Mouse (Mus musculus): ENCODE measurements around the gene Dhrs4. TPM values are rescaled to one million over a fixed set of nuclear protein-coding genes. Genes with fewer than 3 reads are reported as not detected.
A peak's percentile ranks its signal among the peaks of the same experiment; 100 is the strongest.

Gene Dhrs4
- 49.6 and 60.0 TPM in 2 replicates for polyA plus RNA-seq (2015; fragmentation: Nextera tagmentation; extraction: Ambion mirVana)

DNA sequence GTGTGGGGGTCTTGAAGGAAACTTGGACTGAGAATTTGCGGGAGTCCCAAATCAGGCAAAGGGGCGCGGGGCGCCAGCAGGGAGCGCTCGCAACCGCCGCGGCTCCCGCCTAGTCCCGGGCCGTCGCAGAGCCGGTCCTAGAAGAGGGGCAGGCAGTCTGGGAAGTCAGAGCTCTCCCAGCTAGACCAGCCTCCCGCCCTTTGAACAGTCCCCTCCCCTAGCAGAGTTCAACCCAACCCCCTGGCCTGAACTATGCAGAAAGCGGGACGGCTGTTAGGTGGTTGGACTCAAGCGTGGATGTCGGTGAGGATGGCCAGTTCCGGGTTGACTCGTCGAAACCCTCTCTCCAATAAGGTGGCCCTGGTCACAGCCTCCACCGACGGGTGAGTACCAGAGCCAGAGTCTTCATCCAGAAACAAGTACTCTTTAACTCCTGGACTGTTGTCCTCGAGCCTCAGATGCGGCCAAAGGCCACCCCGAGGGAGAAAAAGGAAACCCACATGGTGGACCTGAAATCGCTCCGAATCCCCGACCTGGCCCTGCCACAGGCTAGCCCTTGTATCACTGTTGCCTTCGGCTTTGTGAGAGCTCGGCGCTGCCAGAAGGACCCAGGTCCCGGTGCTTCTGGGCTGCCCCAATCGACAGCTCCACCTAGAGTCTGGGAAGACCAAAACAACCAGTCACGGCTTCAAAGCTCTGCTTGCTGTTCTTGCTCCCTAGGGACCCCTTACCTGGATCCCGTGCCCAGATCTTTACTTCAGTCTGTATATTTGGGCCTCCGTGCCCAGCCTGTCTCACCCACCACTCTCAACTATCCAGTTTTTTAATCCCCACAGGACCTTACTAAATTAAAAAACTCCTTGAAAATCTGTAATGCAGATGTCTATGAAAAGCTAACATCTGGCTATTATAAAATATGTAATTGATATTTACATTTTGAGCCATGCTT is at the start of gene Dhrs4:
Dhrs4 (plus strand) TSS at position 108 of the 949 bp plus-strand sequence.
- ATAC-seq (replicated peaks) = peak; percentile 95
- H3K4me3 ChIP-seq = peak within 1 kb of the TSS; percentile 64
- no peaks in the 10 kb centered on the region for H3K27me3 ChIP-seq
- no peaks in the 10 kb centered on the region for H3K36me3 ChIP-seq
- H3K9ac ChIP-seq (replicated peaks) = peak within 1 kb of the TSS; percentile 69
- H3K9me3 ChIP-seq = no peaks in the 10 kb centered on the region
- WGBS = 1% methylated on average over 38 of the region's 38 CpGs
- peaks cover 7% of the 10 kb centered on the region for H3K4me1 ChIP-seq
- H3K4me2 ChIP-seq (replicated peaks) = peak within 1 kb of the TSS; percentile 52
- H3K27ac ChIP-seq (replicated peaks) = peak within 1 kb of the TSS; percentile 71

DNA sequence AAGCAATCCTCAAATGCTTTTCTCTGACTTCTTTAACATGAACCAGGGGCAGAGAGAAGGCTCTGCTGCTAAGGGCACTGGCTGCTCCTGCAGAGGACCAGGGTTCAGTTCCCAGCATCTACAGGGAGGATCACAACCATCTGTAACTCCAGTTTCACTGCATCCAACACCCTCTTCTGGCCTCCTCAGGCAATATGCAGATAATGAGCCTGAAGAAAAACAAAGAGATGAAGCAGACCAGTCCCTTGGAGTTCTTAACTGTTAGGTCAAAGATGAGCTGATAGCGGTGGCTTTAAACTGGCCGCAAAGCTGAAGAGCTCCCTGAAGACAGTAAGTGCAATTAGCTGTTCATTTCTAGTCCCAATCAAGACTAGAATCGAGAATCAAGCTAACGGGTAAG is 48.3 kb upstream of the Dhrs4 start:
- H3K27me3 ChIP-seq = no peaks in the 10 kb centered on the region
- no peak overlapping the region for H3K4me3 ChIP-seq
- no peaks in the 10 kb centered on the region for H3K36me3 ChIP-seq
- H3K9ac ChIP-seq (replicated peaks) = no peak overlapping the region
- H3K4me2 ChIP-seq (replicated peaks) = no peak overlapping the region
- H3K9me3 ChIP-seq = no peaks in the 10 kb centered on the region
- no peaks in the 10 kb centered on the region for H3K4me1 ChIP-seq
- ATAC-seq (replicated peaks) = no peak
- WGBS = 93% methylated on average over 4 of the region's 4 CpGs
- H3K27ac ChIP-seq (replicated peaks) = no peak overlapping the region

DNA sequence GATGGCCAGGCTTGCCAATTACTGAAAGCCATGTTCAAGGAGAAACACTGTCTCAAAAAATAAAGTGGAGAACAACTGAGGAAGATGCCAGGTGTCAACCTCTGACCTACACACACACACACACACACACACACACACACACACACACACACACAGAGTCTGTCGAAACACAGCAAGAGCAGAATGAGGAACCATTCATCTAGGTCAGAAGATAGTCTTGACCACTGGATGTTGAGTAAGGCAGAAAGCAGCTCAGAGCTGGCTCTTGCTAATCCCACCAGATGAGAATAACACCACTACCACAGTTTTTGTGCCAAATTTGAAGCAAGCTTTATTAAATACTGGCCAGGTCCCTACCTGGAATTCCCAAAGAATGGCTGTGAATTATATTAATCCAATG is 45.5 kb upstream of the Dhrs4 start:
- no peaks in the 10 kb centered on the region for H3K9me3 ChIP-seq
- no peaks in the 10 kb centered on the region for H3K27me3 ChIP-seq
- WGBS = 75% methylated on average over 1 of the region's 1 CpGs
- no peak for ATAC-seq (replicated peaks)
- H3K9ac ChIP-seq (replicated peaks) = no peak overlapping the region
- no peaks in the 10 kb centered on the region for H3K4me1 ChIP-seq
- H3K36me3 ChIP-seq = no peaks in the 10 kb centered on the region
- no peak overlapping the region for H3K4me3 ChIP-seq
- no peak overlapping the region for H3K27ac ChIP-seq (replicated peaks)
- no peak overlapping the region for H3K4me2 ChIP-seq (replicated peaks)

DNA sequence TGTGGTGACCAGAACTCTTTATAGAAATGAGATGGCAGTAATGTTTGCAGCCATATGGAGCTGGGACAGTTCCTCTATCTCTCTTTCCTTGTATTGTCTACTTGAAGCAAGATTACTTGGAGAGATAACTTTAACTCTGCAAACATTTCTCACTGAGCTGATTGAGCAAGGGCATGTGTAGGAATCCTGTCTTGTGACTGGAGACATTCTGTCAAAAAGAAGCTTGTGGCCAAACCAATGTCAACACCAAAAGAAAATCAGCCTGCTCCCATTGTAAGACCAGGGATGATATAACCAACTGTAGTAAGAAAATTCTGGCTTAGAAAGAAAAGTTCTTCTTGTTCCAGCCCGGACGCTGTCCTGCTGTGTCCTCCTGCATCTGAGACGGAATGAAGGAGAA is 43.7 kb upstream of the Dhrs4 start:
- Histone ChIP-seq H3K27me3 (no peaks in the 10 kb centered on the region), H3K36me3 (no peaks in the 10 kb centered on the region), H3K9ac (replicated peaks) (no peak overlapping the region), H3K27ac (replicated peaks) (no peak overlapping the region), H3K9me3 (no peaks in the 10 kb centered on the region), H3K4me2 (replicated peaks) (no peak overlapping the region), H3K4me1 (no peaks in the 10 kb centered on the region), H3K4me3 (no peak overlapping the region)
- WGBS = 90% methylated on average over 3 of the region's 3 CpGs
- no peak for ATAC-seq (replicated peaks)

DNA sequence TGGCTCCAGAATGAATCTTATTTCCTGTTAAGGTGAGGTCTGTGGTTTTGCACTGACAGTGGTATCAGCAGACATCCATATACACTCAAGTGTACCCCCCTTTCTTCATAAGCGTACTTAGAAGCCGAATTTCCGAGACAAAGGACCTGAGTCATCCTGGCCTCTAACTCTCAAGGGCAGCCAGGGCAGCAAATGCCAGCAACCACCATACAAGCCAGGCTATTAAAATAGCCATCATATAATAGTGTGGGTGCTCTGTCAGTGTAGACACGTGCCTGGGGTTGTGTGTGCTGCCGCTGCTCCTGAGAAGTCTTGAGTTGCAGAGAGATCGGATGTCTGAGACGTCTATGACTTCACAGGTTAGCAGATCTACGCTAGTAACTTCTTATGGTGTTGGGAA is 41.4 kb upstream of the Dhrs4 start:
- H3K9ac ChIP-seq (replicated peaks) = no peak overlapping the region
- 94% methylated on average over 8 of the region's 8 CpGs for WGBS
- H3K36me3 ChIP-seq = no peaks in the 10 kb centered on the region
- ATAC-seq (replicated peaks) = no peak
- no peaks in the 10 kb centered on the region for H3K4me1 ChIP-seq
- no peak overlapping the region for H3K27ac ChIP-seq (replicated peaks)
- no peak overlapping the region for H3K4me3 ChIP-seq
- H3K27me3 ChIP-seq = no peaks in the 10 kb centered on the region
- H3K9me3 ChIP-seq = no peaks in the 10 kb centered on the region
- H3K4me2 ChIP-seq (replicated peaks) = no peak overlapping the region

DNA sequence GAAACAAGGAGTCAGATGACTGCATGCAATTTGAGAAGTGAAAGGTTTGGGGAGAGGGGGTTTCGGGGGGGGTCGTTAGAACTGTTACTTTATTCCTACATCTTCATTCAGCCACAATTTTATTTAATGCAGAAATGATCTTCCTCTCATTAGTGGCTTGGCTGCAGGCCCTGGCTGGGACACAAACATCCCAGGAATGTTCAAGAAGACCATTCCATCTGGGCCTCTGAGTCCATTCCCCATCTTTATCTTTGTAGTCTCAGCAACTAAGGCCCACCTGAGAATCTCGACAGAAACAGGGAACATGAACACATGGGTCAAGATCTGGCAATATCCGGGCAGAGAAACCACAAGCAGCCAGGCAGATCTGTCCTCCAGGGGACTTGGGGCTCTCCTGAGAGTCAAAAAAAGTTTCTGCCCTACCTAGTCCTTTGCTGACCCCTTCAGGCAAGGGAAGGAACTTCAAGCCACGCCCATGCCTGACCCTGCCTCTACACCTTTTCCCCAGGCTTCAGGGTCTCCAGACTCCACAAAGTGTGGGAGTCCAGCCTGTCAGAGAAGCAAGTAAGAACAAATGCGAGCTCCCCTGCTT is 40.3 kb upstream of the Dhrs4 start:
- Histone ChIP-seq H3K9me3 (no peaks in the 10 kb centered on the region), H3K4me1 (no peaks in the 10 kb centered on the region), H3K4me2 (replicated peaks) (no peak overlapping the region), H3K4me3 (no peak overlapping the region), H3K36me3 (no peaks in the 10 kb centered on the region), H3K27ac (replicated peaks) (no peak overlapping the region), H3K27me3 (no peaks in the 10 kb centered on the region), H3K9ac (replicated peaks) (no peak overlapping the region)
- no peak for ATAC-seq (replicated peaks)
- WGBS = 30% methylated on average over 6 of the region's 6 CpGs

DNA sequence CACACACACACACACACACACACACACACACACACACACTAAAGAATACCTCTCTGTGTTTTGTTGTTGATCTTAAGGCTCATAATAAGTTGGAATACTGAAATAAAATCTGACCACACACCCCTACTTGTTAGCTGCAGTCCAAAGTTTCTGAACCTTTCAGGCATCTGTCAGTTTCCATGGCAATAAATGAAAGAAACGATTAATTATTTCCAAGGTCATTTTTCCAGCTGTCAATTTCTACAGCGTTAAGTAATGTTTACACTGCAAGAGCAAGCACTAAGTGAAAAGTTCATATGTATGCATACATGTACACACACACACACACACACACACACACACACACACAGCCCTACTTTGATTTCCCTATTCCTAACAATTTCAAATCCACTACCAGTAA is 20.9 kb upstream of the Dhrs4 start:
- H3K4me3 ChIP-seq = no peak overlapping the region
- H3K27me3 ChIP-seq = no peaks in the 10 kb centered on the region
- no peak overlapping the region for H3K4me2 ChIP-seq (replicated peaks)
- H3K9me3 ChIP-seq = no peaks in the 10 kb centered on the region
- H3K36me3 ChIP-seq = no peaks in the 10 kb centered on the region
- no peak overlapping the region for H3K27ac ChIP-seq (replicated peaks)
- H3K9ac ChIP-seq (replicated peaks) = no peak overlapping the region
- 87% methylated on average over 2 of the region's 2 CpGs for WGBS
- ATAC-seq (replicated peaks) = no peak
- H3K4me1 ChIP-seq = peaks cover 7% of the 10 kb centered on the region; the same call in 1 of the 2 replicates

DNA sequence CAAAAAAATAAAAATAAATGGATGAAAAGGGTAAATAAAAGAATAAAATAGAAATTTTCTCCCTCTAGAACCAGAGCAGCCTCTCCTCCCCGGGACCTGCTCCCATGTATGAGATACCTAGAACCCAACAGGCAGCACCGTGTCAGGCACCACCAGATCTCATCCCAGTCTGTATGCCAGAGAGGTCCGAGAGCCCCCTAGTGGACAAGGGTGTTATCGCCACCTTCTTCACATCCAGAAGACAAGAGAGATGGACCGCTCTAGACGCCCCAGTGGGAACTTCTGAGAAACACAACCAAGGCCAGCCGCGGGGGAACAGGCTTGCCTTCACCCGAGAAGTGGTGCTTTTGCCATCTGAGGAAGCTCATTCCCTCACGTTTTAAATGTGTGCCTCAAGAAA is 20.3 kb upstream of the Dhrs4 start:
- no peaks in the 10 kb centered on the region for H3K36me3 ChIP-seq
- H3K27me3 ChIP-seq = no peaks in the 10 kb centered on the region
- H3K4me2 ChIP-seq (replicated peaks) = no peak overlapping the region
- no peaks in the 10 kb centered on the region for H3K9me3 ChIP-seq
- 24% methylated on average over 10 of the region's 10 CpGs for WGBS
- H3K4me3 ChIP-seq = no peak overlapping the region
- no peak overlapping the region for H3K27ac ChIP-seq (replicated peaks)
- ATAC-seq (replicated peaks) = peak; percentile 53; the same call in 1 of the 2 replicates
- H3K4me1 ChIP-seq = peaks cover 7% of the 10 kb centered on the region; the same call in 1 of the 2 replicates
- no peak overlapping the region for H3K9ac ChIP-seq (replicated peaks)

DNA sequence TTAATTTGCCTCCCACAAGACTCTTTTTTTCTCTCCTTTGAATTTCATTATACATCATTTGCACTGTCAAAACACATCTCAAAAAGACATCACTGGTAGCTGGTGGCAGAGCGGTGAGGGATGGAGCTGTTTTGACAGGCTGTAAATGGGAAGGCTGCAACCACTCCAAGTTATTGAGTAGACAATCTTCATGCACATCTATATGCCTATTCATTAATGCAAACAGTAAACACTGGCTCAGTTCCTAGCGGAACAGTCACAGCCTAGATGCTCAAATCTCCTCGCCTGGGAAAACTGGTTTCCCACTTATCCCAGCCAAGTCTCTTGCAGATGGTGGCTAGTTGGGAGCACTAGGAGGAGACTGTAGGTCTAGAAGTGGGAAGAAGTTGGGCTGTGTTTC is 19.8 kb upstream of the Dhrs4 start:
- no peak overlapping the region for H3K9ac ChIP-seq (replicated peaks)
- H3K4me1 ChIP-seq = peaks cover 7% of the 10 kb centered on the region; the same call in 1 of the 2 replicates
- ATAC-seq (replicated peaks) = peak; percentile 63
- no peak overlapping the region for H3K4me3 ChIP-seq
- no peak overlapping the region for H3K4me2 ChIP-seq (replicated peaks)
- no peaks in the 10 kb centered on the region for H3K27me3 ChIP-seq
- WGBS = 56% methylated on average over 3 of the region's 3 CpGs
- H3K36me3 ChIP-seq = no peaks in the 10 kb centered on the region
- no peaks in the 10 kb centered on the region for H3K9me3 ChIP-seq
- no peak overlapping the region for H3K27ac ChIP-seq (replicated peaks)

DNA sequence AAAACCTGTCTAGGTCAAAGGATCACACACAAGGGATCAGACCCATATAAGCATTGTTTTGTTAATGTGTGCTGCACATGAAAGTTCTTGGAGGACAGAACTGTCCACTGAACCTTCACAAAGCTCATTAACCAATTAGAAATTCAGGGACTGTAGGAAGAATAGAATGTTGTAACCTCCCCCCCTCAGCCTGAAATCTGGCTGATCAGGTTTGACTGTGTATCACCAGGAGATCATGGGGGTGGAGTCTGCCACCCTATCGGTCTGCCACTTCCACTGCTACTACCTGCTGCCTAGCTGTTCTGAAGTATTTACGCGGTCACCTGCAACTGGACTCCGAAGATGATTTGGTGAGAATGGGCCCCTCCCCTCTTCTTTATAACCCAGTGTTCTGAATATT is 18.8 kb upstream of the Dhrs4 start:
- no peak for ATAC-seq (replicated peaks)
- no peaks in the 10 kb centered on the region for H3K27me3 ChIP-seq
- no peak overlapping the region for H3K9ac ChIP-seq (replicated peaks)
- WGBS = 74% methylated on average over 4 of the region's 4 CpGs
- H3K4me3 ChIP-seq = no peak overlapping the region
- H3K27ac ChIP-seq (replicated peaks) = no peak overlapping the region
- no peaks in the 10 kb centered on the region for H3K9me3 ChIP-seq
- peaks cover 7% of the 10 kb centered on the region; the same call in 1 of the 2 replicates for H3K4me1 ChIP-seq
- no peaks in the 10 kb centered on the region for H3K36me3 ChIP-seq
- H3K4me2 ChIP-seq (replicated peaks) = no peak overlapping the region

DNA sequence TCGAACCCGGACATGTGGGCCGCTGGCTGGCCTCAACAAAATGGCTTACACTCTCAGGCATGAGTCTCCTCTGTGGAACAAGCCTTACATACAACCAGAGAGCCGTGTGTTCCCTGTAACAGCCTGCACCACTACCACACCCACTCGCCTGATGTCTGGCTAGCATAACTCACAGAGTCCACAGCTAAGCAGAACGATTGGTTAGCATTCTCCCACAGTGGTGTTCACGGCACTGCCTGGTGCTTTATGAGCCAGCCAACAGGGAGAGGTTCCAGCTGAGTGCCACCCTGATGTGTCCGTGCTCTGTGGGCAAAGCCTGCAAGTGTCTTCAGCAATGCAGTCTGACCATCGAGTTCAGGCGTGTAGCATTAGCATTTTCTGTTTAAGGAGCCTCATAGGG is 18.3 kb upstream of the Dhrs4 start:
- no peaks in the 10 kb centered on the region for H3K36me3 ChIP-seq
- H3K9me3 ChIP-seq = no peaks in the 10 kb centered on the region
- H3K27ac ChIP-seq (replicated peaks) = no peak overlapping the region
- H3K4me2 ChIP-seq (replicated peaks) = no peak overlapping the region
- no peak overlapping the region for H3K4me3 ChIP-seq
- no peak overlapping the region for H3K9ac ChIP-seq (replicated peaks)
- peaks cover 7% of the 10 kb centered on the region; the same call in 1 of the 2 replicates for H3K4me1 ChIP-seq
- ATAC-seq (replicated peaks) = no peak
- 80% methylated on average over 10 of the region's 10 CpGs for WGBS
- no peaks in the 10 kb centered on the region for H3K27me3 ChIP-seq

DNA sequence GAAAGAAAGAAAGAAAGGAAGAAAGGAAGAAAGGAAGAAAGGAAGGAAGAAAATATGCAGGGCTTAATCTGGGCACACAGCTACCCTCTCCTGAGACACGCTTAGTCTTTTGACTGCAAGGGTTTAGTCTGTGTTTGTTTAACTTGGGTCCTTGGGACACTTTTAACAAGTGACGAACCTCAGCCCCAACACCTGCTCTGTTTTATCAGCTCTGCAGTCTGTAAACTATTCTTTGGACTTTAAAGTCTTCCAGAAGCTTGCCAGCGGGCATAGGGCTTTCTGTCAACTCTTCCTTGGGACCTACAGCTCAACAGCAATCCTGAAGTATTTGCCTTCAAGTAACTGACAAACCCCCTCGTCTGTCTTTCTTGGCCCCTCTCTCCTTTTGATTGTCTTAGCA is 16.8 kb upstream of the Dhrs4 start:
- no peak for ATAC-seq (replicated peaks)

More for the DNA sequence above, 16.8 kb upstream of the Dhrs4 start:
- no peak overlapping the region for H3K4me2 ChIP-seq (replicated peaks)
- WGBS = 64% methylated on average over 4 of the region's 4 CpGs
- no peak overlapping the region for H3K4me3 ChIP-seq
- no peak overlapping the region for H3K27ac ChIP-seq (replicated peaks)
- no peaks in the 10 kb centered on the region for H3K36me3 ChIP-seq
- H3K9ac ChIP-seq (replicated peaks) = no peak overlapping the region
- no peaks in the 10 kb centered on the region for H3K27me3 ChIP-seq
- H3K4me1 ChIP-seq = peaks cover 7% of the 10 kb centered on the region; the same call in 1 of the 2 replicates
- no peaks in the 10 kb centered on the region for H3K9me3 ChIP-seq
